Mouse (Mus musculus) hindbrain, embryonic 12.5 days (tissue): ENCODE data around the gene Tshz2. TPM values are rescaled to one million over a fixed set of nuclear protein-coding genes. Genes with fewer than 3 reads are reported as not detected.
A peak's percentile ranks its signal among the peaks of the same experiment; 100 is the strongest.
"Not testable (repeated sequence)": the region's sequence is repeated elsewhere in the genome, so short reads cannot be mapped to it uniquely, and the experiment has no call there.

Source experiments
- ATAC-seq: fragments of 200-750 bp; cut with Nextera tagmentation; 2 replicates; pipeline ENCODE4 v1.8.0; 2017; ENCODE audit warnings: moderate TSS enrichment; ENCODE audit not compliant: low FRiP score
- H3K27ac ChIP-seq: fragments of 300-500 bp; sonication (generic); 2 replicates; pipeline ENCODE4 v1.5.1; 2016; ENCODE audit warnings: mild to moderate bottlenecking
- H3K27me3 ChIP-seq: fragments of 300-500 bp; sonication (generic); 2 replicates; pipeline ENCODE4 v1.6.1; 2016; ENCODE audit warnings: mild to moderate bottlenecking
- H3K36me3 ChIP-seq: fragments of 300-500 bp; sonication (generic); 2 replicates; pipeline ENCODE4 v1.6.1; 2016; ENCODE audit warnings: mild to moderate bottlenecking
- H3K4me1 ChIP-seq: fragments of 300-500 bp; sonication (generic); 2 replicates; pipeline ENCODE4 v1.6.1; 2016
- H3K4me2 ChIP-seq: fragments of 300-500 bp; sonication (generic); replicated peaks from 2 replicates; pipeline ENCODE4 v1.6.1; 2016; ENCODE audit warnings: mild to moderate bottlenecking
- H3K4me3 ChIP-seq: fragments of 300-500 bp; sonication (generic); 2 replicates; pipeline ENCODE4 v1.5.1; 2016; ENCODE audit warnings: mild to moderate bottlenecking
- H3K9ac ChIP-seq: fragments of 300-500 bp; sonication (generic); 2 replicates; pipeline ENCODE4 v1.6.1; 2016; ENCODE audit warnings: mild to moderate bottlenecking, moderate library complexity
- H3K9me3 ChIP-seq: fragments of 300-500 bp; sonication (generic); replicated peaks from 2 replicates; pipeline ENCODE4 v1.6.1; 2016; ENCODE audit warnings: mild to moderate bottlenecking
- WGBS: fragments of 180-500 bp; shearing (Covaris S2); methylation state at CpG from one replicate; pipeline ENCODE4 v1.1.7; 2016; 5-methylcytosine and 5-hydroxymethylcytosine counted together
- polyA plus RNA-seq: library from polyadenylated mRNA; unstranded; fragments of >200 nt; fragmentation: Nextera tagmentation; extraction: Ambion mirVana; gene quantifications from 2 replicates; pipeline ENCODE4 v1.2.1, GENCODE M21; 2016

The Tshz2 gene
- polyA plus RNA-seq, result 19.3 and 26.5 TPM in 2 replicates

DNA sequence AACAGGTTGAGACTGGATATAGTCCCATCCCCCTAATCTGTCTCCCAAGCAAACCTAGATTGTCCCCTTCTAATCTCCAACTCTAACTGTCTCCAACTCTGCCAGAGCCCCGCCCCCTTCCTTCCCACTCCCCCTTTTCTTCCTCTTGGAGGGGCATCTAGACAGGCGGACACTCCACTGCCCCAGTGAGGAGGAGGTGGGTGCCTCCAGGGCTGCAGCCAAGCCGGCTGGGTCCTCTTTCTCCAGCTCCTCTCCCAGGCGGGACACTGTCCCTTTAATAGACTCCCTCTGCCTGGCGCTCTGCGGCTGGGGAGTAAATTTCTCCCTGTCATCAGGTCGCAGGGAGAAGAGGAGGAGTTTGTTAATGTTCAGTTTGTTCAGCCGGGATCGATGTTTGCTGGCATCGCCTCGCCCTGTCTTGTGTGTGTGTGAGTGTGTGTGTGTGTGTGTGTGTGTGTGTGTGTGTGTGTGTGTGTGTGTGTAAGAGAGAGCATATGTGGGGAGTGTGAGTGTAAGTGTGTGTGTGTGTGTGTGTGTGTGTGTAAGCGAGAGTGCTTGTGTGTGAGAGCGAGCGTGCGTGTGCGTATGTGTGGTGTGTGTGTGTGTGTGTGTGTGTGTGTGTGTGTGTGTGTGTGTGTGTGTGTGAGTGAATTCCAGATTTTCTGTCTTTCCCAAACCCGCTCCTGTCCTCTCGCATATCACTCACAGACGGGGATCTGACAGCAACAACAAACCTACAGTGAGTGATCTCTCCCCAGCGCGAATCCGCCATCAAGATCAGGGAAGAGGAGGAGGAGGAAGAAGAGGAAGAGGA, at the start of gene Tshz2:
Tshz2 (plus strand) TSS at position 676 of the 814 bp plus-strand sequence.
- Histone ChIP-seq H3K27me3 (no peaks in the 10 kb centered on the region), H3K4me3 (peak within 1 kb of the TSS; percentile 68), H3K9me3 (no peaks in the 10 kb centered on the region), H3K4me2 (peak within 1 kb of the TSS; percentile 93), H3K4me1 (peaks cover 27% of the 10 kb centered on the region), H3K9ac (peak within 1 kb of the TSS; percentile 81), H3K27ac (peak within 1 kb of the TSS; percentile 84), H3K36me3 (no peaks in the 10 kb centered on the region)
- peak; percentile 78 for ATAC-seq
- 0% methylated on average over 21 of the region's 22 CpGs for WGBS

- Histone ChIP-seq H3K4me3 (no peak overlapping the region), H3K27ac (no peak overlapping the region), H3K4me1 (peaks cover 5% of the 10 kb centered on the region), H3K27me3 (no peaks in the 10 kb centered on the region), H3K4me2 (no peak overlapping the region), H3K36me3 (no peaks in the 10 kb centered on the region), H3K9ac (no peak overlapping the region), H3K9me3 (no peaks in the 10 kb centered on the region)
- 84% methylated on average over 3 of the region's 3 CpGs for WGBS
- no peak for ATAC-seq
Observed at GRCm38 (mm10) chr2:169583476-169583875, 49.3 kb upstream of the Tshz2 start.

DNA sequence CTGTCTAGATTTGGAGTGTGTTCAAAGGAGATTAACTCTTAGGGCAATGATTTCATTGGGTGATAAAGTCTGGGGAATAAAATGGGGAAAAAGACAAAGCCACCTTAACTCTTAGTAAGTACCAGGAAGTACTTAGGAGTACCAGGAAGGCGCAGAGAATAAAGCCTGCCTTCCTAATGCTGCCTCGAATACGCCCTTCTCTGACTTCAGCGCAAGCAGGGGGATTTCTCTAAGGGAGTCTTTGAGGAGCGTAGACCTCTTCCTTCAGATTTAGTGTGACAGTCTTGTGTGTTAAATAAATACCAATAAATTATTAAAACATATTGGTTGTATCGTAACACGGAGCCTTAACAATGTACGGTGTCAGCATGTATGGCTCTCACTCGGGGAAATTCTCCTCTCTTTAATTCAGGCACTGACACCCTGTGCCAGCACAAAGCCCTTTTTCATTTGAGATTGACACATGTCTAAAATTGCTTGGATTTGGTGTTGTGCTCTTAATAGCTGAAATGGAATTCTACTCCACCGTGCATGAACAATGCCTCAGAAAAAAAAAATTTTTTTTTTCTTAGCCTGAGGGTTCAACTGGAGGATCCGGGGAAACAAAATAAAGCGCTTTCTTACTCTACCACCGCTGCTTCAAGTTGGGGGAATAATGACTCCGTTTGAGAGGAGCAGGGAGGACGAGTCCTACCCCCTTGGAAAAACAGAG, 47.9 kb upstream of the Tshz2 start:
- Histone ChIP-seq H3K4me1 (peaks cover 5% of the 10 kb centered on the region), H3K4me3 (no peak overlapping the region), H3K9ac (no peak overlapping the region), H3K9me3 (no peaks in the 10 kb centered on the region), H3K4me2 (no peak overlapping the region), H3K27ac (peak overlapping the region; percentile 23; the same call in 1 of the 2 replicates), H3K27me3 (no peaks in the 10 kb centered on the region), H3K36me3 (no peaks in the 10 kb centered on the region)
- ATAC-seq, result no peak
- 65% methylated on average over 15 of the region's 15 CpGs for WGBS

DNA sequence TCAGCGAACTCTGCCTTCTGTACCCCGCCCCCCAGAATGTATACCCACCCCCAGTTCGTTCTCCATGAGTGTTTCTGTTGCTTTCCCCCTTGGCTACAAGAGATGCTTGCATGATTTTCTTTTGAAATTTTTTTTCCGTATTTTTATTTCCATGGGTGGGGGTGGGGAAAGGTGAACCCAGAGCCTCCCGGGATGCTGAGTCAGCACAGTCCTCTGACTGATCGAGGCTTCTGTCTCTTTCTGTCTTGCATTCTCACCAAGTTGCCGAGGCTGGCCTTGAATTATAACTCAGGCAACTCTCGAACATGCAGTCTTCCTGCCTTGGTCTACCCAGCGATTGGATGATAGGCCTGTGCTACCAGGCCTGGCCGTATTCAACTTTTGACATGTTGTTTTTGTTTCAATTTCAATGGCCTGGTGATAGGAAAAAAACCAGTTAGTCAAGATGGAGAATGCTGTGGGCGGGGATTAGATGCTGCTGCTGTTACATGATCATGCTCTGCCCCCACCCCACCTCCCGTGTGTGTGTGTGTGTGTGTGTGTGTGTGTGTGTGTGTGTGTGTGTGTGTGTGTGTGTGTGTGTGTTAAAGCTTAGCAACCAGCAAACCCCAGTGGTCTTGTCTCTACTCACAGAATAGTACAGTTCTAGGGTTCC, 47.1 kb upstream of the Tshz2 start:
- H3K4me3 ChIP-seq, result no peak overlapping the region
- no peak overlapping the region for H3K4me2 ChIP-seq
- H3K36me3 ChIP-seq, result no peaks in the 10 kb centered on the region
- no peak overlapping the region for H3K9ac ChIP-seq
- ATAC-seq, result no peak
- no peaks in the 10 kb centered on the region for H3K27me3 ChIP-seq
- 76% methylated on average over 12 of the region's 12 CpGs for WGBS
- peaks cover 5% of the 10 kb centered on the region for H3K4me1 ChIP-seq
- H3K9me3 ChIP-seq, result no peaks in the 10 kb centered on the region
- H3K27ac ChIP-seq, result no peak overlapping the region

DNA sequence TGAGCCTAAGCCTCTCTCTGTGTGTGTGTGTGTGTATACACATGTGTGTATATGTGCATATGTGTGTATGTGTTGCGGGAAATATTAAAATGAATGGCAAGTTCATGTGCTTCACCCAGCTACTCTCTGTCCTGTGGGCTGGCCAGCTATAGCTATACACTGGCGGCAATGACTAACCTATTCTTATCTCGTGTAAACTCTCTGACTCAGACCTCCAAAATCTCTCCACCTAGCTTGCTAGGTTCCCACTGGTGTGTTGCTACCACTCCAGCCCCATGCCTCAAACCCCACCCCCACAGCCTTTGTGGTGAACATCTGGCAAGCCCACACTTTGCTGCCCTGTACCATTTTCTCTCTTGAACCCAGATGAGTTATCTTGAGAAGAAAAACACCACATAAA, 46.1 kb upstream of the Tshz2 start:
- Histone ChIP-seq H3K4me3 (no peak overlapping the region), H3K36me3 (no peaks in the 10 kb centered on the region), H3K9me3 (no peaks in the 10 kb centered on the region), H3K27me3 (no peaks in the 10 kb centered on the region), H3K4me1 (peaks cover 5% of the 10 kb centered on the region), H3K4me2 (no peak overlapping the region), H3K9ac (no peak overlapping the region), H3K27ac (no peak overlapping the region)
- ATAC-seq, result no peak
- WGBS, result 88% methylated on average over 3 of the region's 3 CpGs

DNA sequence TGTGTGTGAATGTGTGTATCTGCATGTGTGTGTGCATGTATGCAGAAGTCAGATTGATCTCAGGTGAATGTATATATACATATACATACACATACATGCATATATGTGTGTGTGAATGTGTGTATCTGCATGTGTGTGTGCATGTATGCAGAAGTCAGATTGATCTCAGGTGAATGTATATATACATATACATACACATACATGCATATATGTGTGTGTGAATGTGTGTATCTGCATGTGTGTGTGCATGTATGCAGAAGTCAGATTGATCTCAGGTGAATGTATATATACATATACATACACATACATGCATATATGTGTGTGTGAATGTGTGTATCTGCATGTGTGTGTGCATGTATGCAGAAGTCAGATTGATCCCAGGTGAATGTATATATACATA, 45.2 kb upstream of the Tshz2 start, which contains the start of gene Gm11011:
Gm11011 (minus strand) TSS at position 101 of the 400 bp plus-strand sequence.
- not testable (repeated sequence) for H3K4me2 ChIP-seq, H3K4me3 ChIP-seq, H3K9me3 ChIP-seq, H3K27ac ChIP-seq, H3K9ac ChIP-seq, H3K36me3 ChIP-seq, H3K4me1 ChIP-seq, ATAC-seq, H3K27me3 ChIP-seq

GRCm38 (mm10) chr2:169589697-169590096, 43.1 kb upstream of the Tshz2 start:
- ATAC-seq, result no peak
- WGBS, result 92% methylated on average over 10 of the region's 10 CpGs
- Histone ChIP-seq H3K4me3 (no peak overlapping the region), H3K27me3 (no peaks in the 10 kb centered on the region), H3K4me2 (no peak overlapping the region), H3K4me1 (peaks cover 5% of the 10 kb centered on the region), H3K27ac (no peak overlapping the region), H3K9me3 (no peaks in the 10 kb centered on the region), H3K9ac (no peak overlapping the region), H3K36me3 (no peaks in the 10 kb centered on the region)

GRCm38 (mm10) chr2:169590412-169590811, 42.4 kb upstream of the Tshz2 start:
- no peak for ATAC-seq
- H3K9ac ChIP-seq, result no peak overlapping the region

DNA sequence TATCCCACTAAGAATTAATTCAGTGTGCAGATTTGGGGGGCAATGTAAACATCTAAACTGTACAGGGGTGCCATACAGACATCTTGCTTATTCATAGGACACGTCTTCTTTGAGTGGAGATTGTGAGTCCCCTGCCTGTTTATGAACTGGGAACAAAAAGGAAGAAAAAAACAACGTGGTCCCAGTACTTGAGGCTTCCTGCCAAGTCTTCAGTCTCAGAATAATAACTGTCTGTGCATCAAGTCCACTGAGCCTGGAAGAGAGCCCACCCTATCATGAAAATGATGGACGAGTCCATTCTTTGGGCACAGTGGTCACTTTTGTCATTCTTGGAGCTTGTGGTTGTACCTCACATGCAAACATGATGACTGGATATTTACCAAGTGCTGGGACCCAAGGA, 39.1 kb upstream of the Tshz2 start:
- Histone ChIP-seq H3K27ac (no peak overlapping the region), H3K4me1 (peaks cover 4% of the 10 kb centered on the region; the same call in 1 of the 2 replicates), H3K9ac (no peak overlapping the region), H3K4me3 (no peak overlapping the region), H3K4me2 (no peak overlapping the region), H3K36me3 (no peaks in the 10 kb centered on the region), H3K27me3 (no peaks in the 10 kb centered on the region), H3K9me3 (no peaks in the 10 kb centered on the region)
- no peak for ATAC-seq
- 67% methylated on average over 3 of the region's 3 CpGs for WGBS

More at GRCm38 (mm10) chr2:169590412-169590811, 42.4 kb upstream of the Tshz2 start:
- H3K4me1 ChIP-seq, result peaks cover 2% of the 10 kb centered on the region; the same call in 1 of the 2 replicates
- 60% methylated on average over 8 of the region's 8 CpGs for WGBS
- no peak overlapping the region for H3K27ac ChIP-seq
- no peaks in the 10 kb centered on the region for H3K9me3 ChIP-seq
- H3K36me3 ChIP-seq, result no peaks in the 10 kb centered on the region
- H3K4me2 ChIP-seq, result no peak overlapping the region
- no peaks in the 10 kb centered on the region for H3K27me3 ChIP-seq
- H3K4me3 ChIP-seq, result no peak overlapping the region

DNA sequence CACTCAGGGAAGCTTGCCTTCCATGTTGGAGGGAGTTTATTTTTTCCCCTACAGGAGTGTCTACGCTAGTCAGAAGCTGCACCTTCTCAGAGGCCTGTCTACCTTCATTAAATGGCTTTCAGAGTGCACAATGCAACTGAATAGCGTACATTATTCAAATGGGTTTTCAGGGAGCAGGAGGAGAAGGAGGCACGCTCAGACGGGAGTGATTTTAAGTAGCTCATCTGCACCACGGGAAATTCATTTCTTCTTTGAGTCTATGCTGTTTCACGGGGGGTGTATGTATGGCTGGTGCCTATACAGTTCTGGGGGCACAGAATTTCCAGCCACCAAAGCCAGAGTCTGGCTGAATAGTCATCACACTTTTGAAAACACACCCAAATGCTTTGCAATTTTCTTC, 35.5 kb upstream of the Tshz2 start:
- 64% methylated on average over 6 of the region's 6 CpGs for WGBS
- no peak overlapping the region for H3K4me3 ChIP-seq
- H3K27ac ChIP-seq, result no peak overlapping the region
- ATAC-seq, result no peak
- H3K9ac ChIP-seq, result no peak overlapping the region
- no peaks in the 10 kb centered on the region for H3K9me3 ChIP-seq
- no peak overlapping the region for H3K4me2 ChIP-seq
- no peaks in the 10 kb centered on the region for H3K27me3 ChIP-seq
- no peaks in the 10 kb centered on the region for H3K36me3 ChIP-seq
- peaks cover 4% of the 10 kb centered on the region; the same call in 1 of the 2 replicates for H3K4me1 ChIP-seq

- no peak overlapping the region for H3K4me3 ChIP-seq
- H3K9ac ChIP-seq, result no peak overlapping the region
- no peaks in the 10 kb centered on the region for H3K9me3 ChIP-seq
- no peak overlapping the region for H3K4me2 ChIP-seq
- H3K4me1 ChIP-seq, result peaks cover 4% of the 10 kb centered on the region; the same call in 1 of the 2 replicates
- H3K27ac ChIP-seq, result no peak overlapping the region
- no peaks in the 10 kb centered on the region for H3K36me3 ChIP-seq
- no peak for ATAC-seq
- 88% methylated on average over 8 of the region's 8 CpGs for WGBS
- no peaks in the 10 kb centered on the region for H3K27me3 ChIP-seq
Observed at GRCm38 (mm10) chr2:169597971-169598370, 34.8 kb upstream of the Tshz2 start.

DNA sequence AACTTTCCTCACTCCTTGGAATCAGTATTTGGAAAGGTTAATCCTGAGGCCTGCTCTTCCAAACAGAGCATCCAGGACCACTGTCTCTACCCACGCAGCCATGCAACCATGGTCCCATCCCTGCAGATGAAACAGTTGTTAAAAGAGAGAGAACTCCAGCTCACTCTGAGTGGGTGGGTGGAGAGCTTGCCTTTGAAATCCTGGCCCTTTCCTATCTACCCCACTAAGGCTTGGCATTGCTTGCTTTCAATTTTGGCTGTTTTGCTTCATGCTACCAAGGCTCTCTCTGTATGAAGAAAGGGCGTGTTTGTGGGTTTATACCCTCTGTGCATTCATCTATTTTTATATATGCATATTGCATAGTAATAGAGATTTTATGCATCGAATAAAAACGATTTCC, 33.2 kb upstream of the Tshz2 start:
- ATAC-seq, result no peak
- Histone ChIP-seq H3K9ac (no peak overlapping the region), H3K4me3 (no peak overlapping the region), H3K4me1 (peaks cover 4% of the 10 kb centered on the region; the same call in 1 of the 2 replicates), H3K27me3 (0 out of 2 replicates have a peak, but pooled peaks cover 2% of the 10 kb centered on the region), H3K36me3 (no peaks in the 10 kb centered on the region), H3K9me3 (no peaks in the 10 kb centered on the region), H3K27ac (no peak overlapping the region), H3K4me2 (no peak overlapping the region)
- 88% methylated on average over 4 of the region's 4 CpGs for WGBS
